Mouse (Mus musculus): ENCODE measurements at regions not wholly inside any gene's neighbourhood (a gene's known extent, or its start where the extent isn't known, plus 50 kb on each side); places are given as distances from the start of the nearest gene placed in this dataset.

GRCm38 (mm10) chr15:88391822-88392221 is 208.3 kb upstream of the Zdhhc25 start:
- no peak overlapping the region for H3K27ac ChIP-seq (ENCODE audit: insufficient read depth, low read depth, low read length, poor library complexity, severe bottlenecking)
- in situ Hi-C loops (cut with MboI; ENCODE audit: low sequenced_read_pairs in 2 of 2, unreplicated experiment in 2 of 2) = no loop called here
- no peaks in the 10 kb centered on the region for H3K4me1 ChIP-seq (ENCODE audit: control insufficient read depth in 2 of 2, insufficient read depth in 2 of 2, low read length in 2 of 2, poor library complexity in 1 of 2)
- no peaks in the 10 kb centered on the region for H3K36me3 ChIP-seq (ENCODE audit: control insufficient read depth, insufficient read depth, low read length, poor library complexity, severe bottlenecking)
- no peaks in the 10 kb centered on the region; the same call in 1 of the 2 replicates for H3K9me3 ChIP-seq (ENCODE audit: control insufficient read depth, insufficient read depth, low read depth, low read length)
- 0 out of 2 replicates have a peak, but pooled peaks have one; percentile 20 for TF ChIP-seq ZC3H11A (IDR thresholded peaks at IDR 0.05; ENCODE audit: borderline replicate concordance, low read depth, low read length)
- TF ChIP-seq MAFK (IDR thresholded peaks at IDR 0.05; ENCODE audit: insufficient read depth, low read depth, low read length) = no peak
- no peak for DNase-seq (ENCODE audit: low read depth, low spot score)
- no peak overlapping the region for H3K4me3 ChIP-seq (ENCODE audit: insufficient read depth in 1 of 2, low read depth in 1 of 2, low read length in 2 of 2, poor library complexity in 1 of 2, severe bottlenecking in 1 of 2)
- no peak overlapping the region for H3K9ac ChIP-seq (ENCODE audit: insufficient read depth, low read depth, low read length, poor library complexity, severe bottlenecking)

GRCm38 (mm10) chr15:88399064-88399463 is 201.0 kb upstream of the Zdhhc25 start:
- no peak for TF ChIP-seq ZNF384 (IDR thresholded peaks at IDR 0.05; ENCODE audit: low read depth, low read length)
- TF ChIP-seq ZC3H11A (IDR thresholded peaks at IDR 0.05; ENCODE audit: borderline replicate concordance, low read depth, low read length) = no peak
- no peak for TF ChIP-seq HCFC1 (IDR thresholded peaks at IDR 0.05; ENCODE audit: borderline replicate concordance, insufficient read depth, low read length)
- no peak for TF ChIP-seq MAFK (IDR thresholded peaks at IDR 0.05; ENCODE audit: insufficient read depth, low read depth, low read length)
- TF ChIP-seq CHD2 (IDR thresholded peaks at IDR 0.05; ENCODE audit: low read depth, low read length) = no peak
- H3K4me1 ChIP-seq (ENCODE audit: control insufficient read depth in 2 of 2, insufficient read depth in 2 of 2, low read length in 2 of 2, poor library complexity in 1 of 2) = no peaks in the 10 kb centered on the region
- no peak overlapping the region for H3K4me3 ChIP-seq (ENCODE audit: insufficient read depth in 1 of 2, low read depth in 1 of 2, low read length in 2 of 2, poor library complexity in 1 of 2, severe bottlenecking in 1 of 2)
- H3K36me3 ChIP-seq (ENCODE audit: control insufficient read depth, insufficient read depth, low read length, poor library complexity, severe bottlenecking) = no peaks in the 10 kb centered on the region
- no peaks in the 10 kb centered on the region for H3K9me3 ChIP-seq (ENCODE audit: control insufficient read depth, insufficient read depth, low read depth, low read length)
- H3K27ac ChIP-seq (ENCODE audit: insufficient read depth, low read depth, low read length, poor library complexity, severe bottlenecking) = no peak overlapping the region
- in situ Hi-C loops (cut with MboI; ENCODE audit: low sequenced_read_pairs in 2 of 2, unreplicated experiment in 2 of 2) = no loop called here
- no peak overlapping the region for H3K9ac ChIP-seq (ENCODE audit: insufficient read depth, low read depth, low read length, poor library complexity, severe bottlenecking)
- DNase-seq (ENCODE audit: low read depth, low spot score) = peak; percentile 20

GRCm38 (mm10) chr15:88399989-88400388 is 200.1 kb upstream of the Zdhhc25 start:
- TF ChIP-seq ZNF384 (IDR thresholded peaks at IDR 0.05; ENCODE audit: low read depth, low read length) (no peak), CHD2 (IDR thresholded peaks at IDR 0.05; ENCODE audit: low read depth, low read length) (no peak), ZC3H11A (IDR thresholded peaks at IDR 0.05; ENCODE audit: borderline replicate concordance, low read depth, low read length) (no peak), HCFC1 (IDR thresholded peaks at IDR 0.05; ENCODE audit: borderline replicate concordance, insufficient read depth, low read length) (no peak), MAFK (IDR thresholded peaks at IDR 0.05; ENCODE audit: insufficient read depth, low read depth, low read length) (no peak)
- no peak overlapping the region for H3K27ac ChIP-seq (ENCODE audit: insufficient read depth, low read depth, low read length, poor library complexity, severe bottlenecking)
- H3K4me3 ChIP-seq (ENCODE audit: insufficient read depth in 1 of 2, low read depth in 1 of 2, low read length in 2 of 2, poor library complexity in 1 of 2, severe bottlenecking in 1 of 2) = no peak overlapping the region
- H3K36me3 ChIP-seq (ENCODE audit: control insufficient read depth, insufficient read depth, low read length, poor library complexity, severe bottlenecking) = no peaks in the 10 kb centered on the region
- H3K9me3 ChIP-seq (ENCODE audit: control insufficient read depth, insufficient read depth, low read depth, low read length) = no peaks in the 10 kb centered on the region
- DNase-seq (ENCODE audit: low read depth, low spot score) = no peak
- H3K9ac ChIP-seq (ENCODE audit: insufficient read depth, low read depth, low read length, poor library complexity, severe bottlenecking) = no peak overlapping the region
- in situ Hi-C loops (cut with MboI; ENCODE audit: low sequenced_read_pairs in 2 of 2, unreplicated experiment in 2 of 2) = no loop called here
- H3K4me1 ChIP-seq (ENCODE audit: control insufficient read depth in 2 of 2, insufficient read depth in 2 of 2, low read length in 2 of 2, poor library complexity in 1 of 2) = no peaks in the 10 kb centered on the region

GRCm38 (mm10) chr15:88400787-88401186 is 199.3 kb upstream of the Zdhhc25 start:
- H3K27ac ChIP-seq (ENCODE audit: insufficient read depth, low read depth, low read length, poor library complexity, severe bottlenecking) = no peak overlapping the region
- no peak overlapping the region for H3K9ac ChIP-seq (ENCODE audit: insufficient read depth, low read depth, low read length, poor library complexity, severe bottlenecking)
- TF ChIP-seq ZNF384 (IDR thresholded peaks at IDR 0.05; ENCODE audit: low read depth, low read length) = no peak
- no peak for TF ChIP-seq CHD2 (IDR thresholded peaks at IDR 0.05; ENCODE audit: low read depth, low read length)
- no peak for TF ChIP-seq HCFC1 (IDR thresholded peaks at IDR 0.05; ENCODE audit: borderline replicate concordance, insufficient read depth, low read length)
- TF ChIP-seq ZC3H11A (IDR thresholded peaks at IDR 0.05; ENCODE audit: borderline replicate concordance, low read depth, low read length) = no peak
- no peak for TF ChIP-seq MAFK (IDR thresholded peaks at IDR 0.05; ENCODE audit: insufficient read depth, low read depth, low read length)
- H3K4me3 ChIP-seq (ENCODE audit: insufficient read depth in 1 of 2, low read depth in 1 of 2, low read length in 2 of 2, poor library complexity in 1 of 2, severe bottlenecking in 1 of 2) = no peak overlapping the region
- no peaks in the 10 kb centered on the region for H3K9me3 ChIP-seq (ENCODE audit: control insufficient read depth, insufficient read depth, low read depth, low read length)
- H3K36me3 ChIP-seq (ENCODE audit: control insufficient read depth, insufficient read depth, low read length, poor library complexity, severe bottlenecking) = no peaks in the 10 kb centered on the region
- in situ Hi-C loops (cut with MboI; ENCODE audit: low sequenced_read_pairs in 2 of 2, unreplicated experiment in 2 of 2) = no loop called here
- no peak for DNase-seq (ENCODE audit: low read depth, low spot score)
- H3K4me1 ChIP-seq (ENCODE audit: control insufficient read depth in 2 of 2, insufficient read depth in 2 of 2, low read length in 2 of 2, poor library complexity in 1 of 2) = no peaks in the 10 kb centered on the region

All from ES-E14 (cell line).